9 mouse cellular contexts compared by ENCODE assay signal in the genomic region with DNA sequence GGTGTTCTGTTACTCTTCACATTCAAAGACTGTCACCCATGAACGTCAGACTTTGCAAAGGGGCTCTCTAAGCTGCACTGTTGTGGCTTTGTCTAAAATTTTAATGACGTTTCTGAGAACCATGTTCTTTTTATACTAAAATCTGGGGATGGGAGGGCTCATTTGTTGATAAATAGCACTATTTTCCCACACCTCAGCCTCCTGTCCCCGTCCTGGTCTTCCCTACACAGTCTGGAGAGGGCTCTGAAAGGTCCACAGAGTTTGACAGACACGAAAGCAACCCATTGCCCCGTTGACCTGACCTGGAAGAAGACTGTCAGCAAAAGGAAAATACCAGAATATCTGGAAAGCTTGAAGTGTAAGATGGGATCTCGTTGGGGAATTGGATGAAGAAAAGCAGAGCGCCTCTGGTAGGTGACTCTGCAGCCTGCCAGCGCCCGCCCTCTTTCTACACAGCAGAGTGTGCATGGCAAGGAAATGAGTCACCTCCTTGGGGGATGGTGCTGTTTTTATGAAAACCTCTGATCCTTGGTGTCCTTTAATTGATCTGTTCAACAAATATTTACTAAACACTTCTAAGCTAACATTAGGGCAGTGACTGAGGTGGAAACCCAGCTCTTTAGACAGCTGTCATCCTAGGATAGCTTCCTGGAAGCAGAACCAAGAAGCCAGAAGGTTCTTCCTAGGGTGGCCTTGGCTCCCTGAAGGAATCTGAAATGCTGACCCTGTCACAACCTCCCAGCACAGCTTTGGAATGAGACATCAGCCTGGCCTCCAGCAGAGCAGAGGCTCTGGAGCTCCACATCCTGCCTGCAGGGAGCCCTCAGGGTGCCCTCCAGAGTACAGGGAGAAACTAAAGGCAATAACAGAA. TPM values are rescaled to one million over a fixed set of nuclear protein-coding genes. Genes with fewer than 3 reads are reported as not detected.
DNase-seq lines count a peak whose midpoint lies in the region; ATAC-seq and TF ChIP-seq lines count a peak whose summit lies in the region.
"Had no signal": no experiment of that assay in that cellular context is flagged by ENCODE, and none has a peak within 500 bp of the region (broad histone marks: within the 10 kb centered on the region; RNA-seq: fewer than 3 reads in every experiment).

No protein-coding gene starts in this region.

- peaks cover 27% of the 10 kb centered on the region; the same call in 1 of the 2 replicates for H3K36me3 ChIP-seq in lung, embryonic 14.5 days (ENCODE audit: insufficient read depth)
- H3K36me3 ChIP-seq in kidney, adult 2 months (ENCODE audit: control insufficient read depth, insufficient read depth, low read length): no peaks in the 10 kb centered on the region; the same call in 1 of the 2 replicates
- peaks cover 5% of the 10 kb centered on the region; the same call in 1 of the 2 replicates for H3K36me3 ChIP-seq in stomach, embryonic 14.5 days (ENCODE audit: control insufficient read depth, insufficient read depth, low read length)

- WGBS in lung, embryonic 14.5 days: 50% methylated on average over 9 of the region's 9 CpGs
- WGBS in kidney, adult 2 months: 61% methylated on average over 9 of the region's 9 CpGs
- 43% methylated on average over 9 of the region's 9 CpGs for WGBS in stomach, embryonic 14.5 days

- H3K4me3 ChIP-seq in lung, embryonic 14.5 days (ENCODE audit: low read depth, low read length): no peak overlapping the region
- no peak overlapping the region for H3K4me3 ChIP-seq in kidney, adult 2 months (ENCODE audit: insufficient read depth, low read depth, low read length)
- no peak overlapping the region for H3K4me3 ChIP-seq in stomach, embryonic 14.5 days (ENCODE audit: low read depth, low read length)
- H3K4me3 ChIP-seq: midbrain, embryonic 15.5 days had no signal

- TF ChIP-seq CTCF in lung, embryonic 14.5 days (IDR thresholded peaks at IDR 0.05; ENCODE audit: low read depth): no peak
- no peak for TF ChIP-seq CTCF in kidney, adult 2 months (conservative IDR thresholded peaks at IDR 0.05; ENCODE audit: insufficient read depth, insufficient read length, low read depth, low read length)

- no peak overlapping the region for H3K4me2 ChIP-seq in lung, embryonic 14.5 days
- H3K4me2 ChIP-seq in stomach, embryonic 14.5 days (replicated peaks; ENCODE audit: low read depth, low read length): no peak overlapping the region
- H3K4me2 ChIP-seq: midbrain, embryonic 15.5 days had no signal

- H3K27ac ChIP-seq in lung, embryonic 14.5 days (ENCODE audit: low read depth): peak overlapping the region; percentile 50; the same call in 1 of the 2 replicates
- H3K27ac ChIP-seq in kidney, adult 2 months (ENCODE audit: insufficient read depth, low read depth, low read length): peak overlapping the region; percentile 64; the same call in 1 of the 2 replicates
- H3K27ac ChIP-seq in stomach, embryonic 14.5 days (ENCODE audit: low read length): peak overlapping the region; percentile 67
- H3K27ac ChIP-seq: midbrain, embryonic 15.5 days had no signal

- no peaks in the 10 kb centered on the region for H3K27me3 ChIP-seq in lung, embryonic 14.5 days (ENCODE audit: insufficient read depth, low read length)
- H3K27me3 ChIP-seq in kidney, adult 2 months (replicated peaks; ENCODE audit: control insufficient read depth, insufficient read depth, low read length): no peaks in the 10 kb centered on the region
- H3K27me3 ChIP-seq in stomach, embryonic 14.5 days (ENCODE audit: control insufficient read depth, insufficient read depth, low read length): no peaks in the 10 kb centered on the region
- H3K27me3 ChIP-seq: midbrain, embryonic 15.5 days had no signal

- peak; percentile 35; the same call in 1 of the 2 replicates for ATAC-seq in lung, embryonic 14.5 days (ENCODE audit: insufficient read depth)
- ATAC-seq in stomach, embryonic 14.5 days (ENCODE audit: insufficient number of reproducible peaks, insufficient read depth, low FRiP score, low read depth): no peak
- ATAC-seq: midbrain, embryonic 15.5 days had no signal

- DNase-seq in lung, embryonic 14.5 days: peak; percentile 43
- DNase-seq in lung, postnatal 14 days: no peak
- DNase-seq in brain, adult 2 months (ENCODE audit: low read depth, low spot score): peak; percentile 74
- DNase-seq in kidney, adult 2 months: peak; percentile 33
- no peak for DNase-seq in cerebellum, postnatal 14 days
- DNase-seq in ovary, postnatal 10 days (ENCODE audit: low spot score): no peak
- no peak for DNase-seq in layer of hippocampus, postnatal 36 days

- no peak overlapping the region for H3K9ac ChIP-seq in lung, embryonic 14.5 days
- H3K9ac ChIP-seq in stomach, embryonic 14.5 days (replicated peaks; ENCODE audit: low read depth, low read length): no peak overlapping the region
- H3K9ac ChIP-seq: midbrain, embryonic 15.5 days had no signal

- no peak for TF ChIP-seq POLR2A in kidney, adult 2 months (IDR thresholded peaks at IDR 0.05; ENCODE audit: low read depth, low read length)

- no peaks in the 10 kb centered on the region; the same call in 1 of the 2 replicates for H3K4me1 ChIP-seq in lung, embryonic 14.5 days (ENCODE audit: insufficient read depth)
- no peaks in the 10 kb centered on the region for H3K4me1 ChIP-seq in kidney, adult 2 months (ENCODE audit: control insufficient read depth, insufficient read depth, low read length)
- H3K4me1 ChIP-seq in stomach, embryonic 14.5 days (ENCODE audit: control insufficient read depth, insufficient read depth, low read length): peaks cover 4% of the 10 kb centered on the region
- H3K4me1 ChIP-seq: midbrain, embryonic 15.5 days had no signal

- no peaks in the 10 kb centered on the region for H3K9me3 ChIP-seq in lung, embryonic 14.5 days (ENCODE audit: low read depth, low read length)
- H3K9me3 ChIP-seq in stomach, embryonic 14.5 days (ENCODE audit: control insufficient read depth, low read depth, low read length): no peaks in the 10 kb centered on the region
- H3K9me3 ChIP-seq: midbrain, embryonic 15.5 days had no signal

RNA-seq across cellular contexts. Expression of a gene that starts 13.6 kb away (rescaled TPM):
- 13.5 and 16.3 TPM in 2 replicates for polyA plus RNA-seq in lung, embryonic 14.5 days (2014; fragmentation: Nextera tagmentation; extraction: Ambion mirVana)
- polyA plus RNA-seq in kidney, adult 2 months (2012; rRNA removed): 7.1 and 7.2 TPM in 2 replicates
- polyA plus RNA-seq in stomach, embryonic 14.5 days (2014; fragmentation: Nextera tagmentation; extraction: Ambion mirVana): 23.8 and 24.4 TPM in 2 replicates
- 10 to 100 TPM; 60.3 to 67.9 TPM for total RNA-seq in layer of hippocampus, postnatal 36 days (2021)

RNA-seq across cellular contexts. Expression of a gene that starts 34.3 kb away (rescaled TPM):
- 1.9 and 4.1 TPM in 2 replicates for polyA plus RNA-seq in lung, embryonic 14.5 days (2014; fragmentation: Nextera tagmentation; extraction: Ambion mirVana)
- polyA plus RNA-seq in kidney, adult 2 months (2012; rRNA removed): 3.3 and 4.1 TPM in 2 replicates
- 3.6 and 4.8 TPM in 2 replicates for polyA plus RNA-seq in stomach, embryonic 14.5 days (2014; fragmentation: Nextera tagmentation; extraction: Ambion mirVana)
- under 1 TPM in 1 of 2 experiments, not detected in 1; 0.40 TPM for total RNA-seq in layer of hippocampus, postnatal 36 days (2021)

RNA-seq across cellular contexts. Expression of a gene that starts 57.3 kb away (rescaled TPM):
- polyA plus RNA-seq in lung, embryonic 14.5 days (2014; fragmentation: Nextera tagmentation; extraction: Ambion mirVana): 0.23 and 0.34 TPM in 2 replicates
- polyA plus RNA-seq in kidney, adult 2 months (2012; rRNA removed): 1.5 and 7.5 TPM in 2 replicates
- 0.22 and 0.48 TPM in 2 replicates for polyA plus RNA-seq in stomach, embryonic 14.5 days (2014; fragmentation: Nextera tagmentation; extraction: Ambion mirVana)
- under 1 TPM; 0.27 to 0.33 TPM for total RNA-seq in layer of hippocampus, postnatal 36 days (2021)

Comparison
In these comparisons a context has a peak if more than half of its experiments do, and no peak if none do; other contexts are left out.
1. DNase-seq: peak in lung, embryonic 14.5 days (single experiment), brain, adult 2 months (single experiment) and kidney, adult 2 months (single experiment); none in lung, postnatal 14 days (single experiment), cerebellum, postnatal 14 days (0 of 2), ovary, postnatal 10 days (single experiment) and layer of hippocampus, postnatal 36 days (0 of 2).
2. Peak in every context shown above with its lines, with median percentiles within 50 percentile points of each other: H3K27ac ChIP-seq.